In genomic region chr3:69599166-69599500, GRCm38 (mm10) we compare ENCODE assay signal across 7 mouse cellular contexts. TPM values are rescaled to one million over a fixed set of nuclear protein-coding genes. Genes with fewer than 3 reads are reported as not detected.
A peak's percentile ranks its signal among the peaks of the same experiment; 100 is the strongest.
DNase-seq lines count a peak whose midpoint lies in the region; ATAC-seq and TF ChIP-seq lines count a peak whose summit lies in the region.

No protein-coding gene starts in this region.

- DNase-seq in lung, adult 2 months, result no peak
- no peak for DNase-seq in lung, adult 18-20 months
- peak; percentile 47 for DNase-seq in hindbrain, postnatal 0 days (ENCODE audit: low spot score)
- DNase-seq in midbrain, embryonic 11.5 days (ENCODE audit: low spot score, missing footprints), result no peak
- no peak for DNase-seq in adrenal gland, postnatal 10 days
- DNase-seq in thymus, adult 18-20 months, result no peak

- no peak for TF ChIP-seq CTCF in lung, adult 2 months (IDR thresholded peaks at IDR 0.05; ENCODE audit: insufficient read depth, low read length)
- no peak for TF ChIP-seq CTCF in hindbrain, postnatal 0 days (IDR thresholded peaks at IDR 0.05; ENCODE audit: low read depth)

- H3K27me3 ChIP-seq in embryonic facial prominence, embryonic 13.5 days, result no peaks in the 10 kb centered on the region
- H3K27me3 ChIP-seq in hindbrain, postnatal 0 days (ENCODE audit: insufficient read depth, low read length), result no peaks in the 10 kb centered on the region
- H3K27me3 ChIP-seq in midbrain, embryonic 11.5 days (ENCODE audit: control insufficient read depth, insufficient read depth, low read length), result no peaks in the 10 kb centered on the region; the same call in 1 of the 2 replicates

- no peaks in the 10 kb centered on the region for H3K36me3 ChIP-seq in embryonic facial prominence, embryonic 13.5 days
- no peaks in the 10 kb centered on the region for H3K36me3 ChIP-seq in hindbrain, postnatal 0 days (ENCODE audit: insufficient read depth, low read length)
- H3K36me3 ChIP-seq in midbrain, embryonic 11.5 days (ENCODE audit: control insufficient read depth, insufficient read depth, low read length), result no peaks in the 10 kb centered on the region

- no peak overlapping the region for H3K27ac ChIP-seq in embryonic facial prominence, embryonic 13.5 days
- H3K27ac ChIP-seq in hindbrain, postnatal 0 days, result peak overlapping the region; percentile 89
- no peak overlapping the region for H3K27ac ChIP-seq in midbrain, embryonic 11.5 days (ENCODE audit: low read depth, low read length)

- no peaks in the 10 kb centered on the region; the same call in 1 of the 2 replicates for H3K4me1 ChIP-seq in lung, adult 2 months (ENCODE audit: control insufficient read depth, insufficient read depth, low read length)
- peaks cover 14% of the 10 kb centered on the region; the same call in 1 of the 2 replicates for H3K4me1 ChIP-seq in embryonic facial prominence, embryonic 13.5 days
- H3K4me1 ChIP-seq in hindbrain, postnatal 0 days (ENCODE audit: insufficient read depth, low read length), result peaks cover 9% of the 10 kb centered on the region
- peaks cover 14% of the 10 kb centered on the region for H3K4me1 ChIP-seq in midbrain, embryonic 11.5 days (ENCODE audit: control insufficient read depth, insufficient read depth, low read length)

- H3K9me3 ChIP-seq in embryonic facial prominence, embryonic 13.5 days, result no peaks in the 10 kb centered on the region
- H3K9me3 ChIP-seq in hindbrain, postnatal 0 days (ENCODE audit: low read length), result no peaks in the 10 kb centered on the region
- no peaks in the 10 kb centered on the region for H3K9me3 ChIP-seq in midbrain, embryonic 11.5 days (ENCODE audit: control insufficient read depth, low read length)

- 18% methylated on average over 5 of the region's 5 CpGs for WGBS in lung, adult 2 months
- 16% methylated on average over 5 of the region's 5 CpGs for WGBS in embryonic facial prominence, embryonic 13.5 days
- WGBS in hindbrain, postnatal 0 days, result 9% methylated on average over 5 of the region's 5 CpGs
- 18% methylated on average over 5 of the region's 5 CpGs for WGBS in midbrain, embryonic 11.5 days

- H3K4me3 ChIP-seq in lung, adult 2 months (replicated peaks; ENCODE audit: extremely low read depth, low read depth, low read length), result peak overlapping the region; percentile 43
- H3K4me3 ChIP-seq in embryonic facial prominence, embryonic 13.5 days, result peak overlapping the region; percentile 72
- peak overlapping the region; percentile 74 for H3K4me3 ChIP-seq in hindbrain, postnatal 0 days (ENCODE audit: low read length)
- H3K4me3 ChIP-seq in midbrain, embryonic 11.5 days (ENCODE audit: low read depth, low read length), result peak overlapping the region; percentile 78

- no peak for TF ChIP-seq POLR2A in lung, adult 2 months (IDR thresholded peaks at IDR 0.05; ENCODE audit: borderline replicate concordance, extremely low read depth, low read depth, low read length)

- peak overlapping the region; percentile 88 for H3K9ac ChIP-seq in embryonic facial prominence, embryonic 13.5 days
- peak overlapping the region; percentile 84 for H3K9ac ChIP-seq in hindbrain, postnatal 0 days (replicated peaks; ENCODE audit: low read length)
- peak overlapping the region; percentile 77 for H3K9ac ChIP-seq in midbrain, embryonic 11.5 days (ENCODE audit: low read length)

- H3K4me2 ChIP-seq in embryonic facial prominence, embryonic 13.5 days, result peak overlapping the region; percentile 79
- peak overlapping the region; percentile 78 for H3K4me2 ChIP-seq in hindbrain, postnatal 0 days (ENCODE audit: low read depth, low read length)
- H3K4me2 ChIP-seq in midbrain, embryonic 11.5 days, result peak overlapping the region; percentile 82

- no peak; the same call in 1 of the 2 replicates for ATAC-seq in embryonic facial prominence, embryonic 13.5 days (ENCODE audit: insufficient number of reproducible peaks, insufficient read depth, low FRiP score, low TSS enrichment, low read depth)
- peak; percentile 52 for ATAC-seq in hindbrain, postnatal 0 days
- ATAC-seq in midbrain, embryonic 11.5 days (ENCODE audit: low FRiP score), result no peak; the same call in 1 of the 2 replicates

RNA-seq across cellular contexts. Expression of gene B3galnt1, which starts 0.4 kb away (rescaled TPM):
- polyA plus RNA-seq in lung, adult 2 months (2012; rRNA removed), result 4.7 and 5.4 TPM in 2 replicates
- 32.4 and 35.8 TPM in 2 replicates for polyA plus RNA-seq in embryonic facial prominence, embryonic 13.5 days (2015; fragmentation: Nextera tagmentation; extraction: Ambion mirVana)
- 67.0 and 73.5 TPM in 2 replicates for total RNA-seq in hindbrain, postnatal 0 days (2014; rRNA removed)
- 90.6 and 91.2 TPM in 2 replicates for polyA plus RNA-seq in hindbrain, postnatal 0 days (2015; fragmentation: Nextera tagmentation; extraction: Ambion mirVana)
- 44.4 and 45.9 TPM in 2 replicates for polyA plus RNA-seq in midbrain, embryonic 11.5 days (2014; fragmentation: Nextera tagmentation; extraction: Ambion mirVana)
- 10 to 100 TPM; 14.1 to 15.9 TPM for total RNA-seq in adrenal gland, postnatal 10 days (2021)
